Mouse (Mus musculus) lung, postnatal 0 days (tissue): ENCODE results near the gene Setdb1.

Experiments used
- CTCF ChIP-seq: IDR thresholded peaks from 2 replicates; pipeline ENCODE4 v1.5.1; 2016; ENCODE audit warnings: antibody characterized with exemption, mild to moderate bottlenecking
- EP300 ChIP-seq: IDR thresholded peaks from 2 replicates; pipeline ENCODE4 v1.6.1; 2016; ENCODE audit warnings: antibody characterized with exemption, mild to moderate bottlenecking, control low read depth

- TF ChIP-seq EP300 (no peak), CTCF (no peak)
Observed at GRCm38 (mm10) chr3:95285390-95285789, 71.6 kb downstream of the Setdb1 start.
